Mouse (Mus musculus): ENCODE results near the gene Prodh2. TPM values are rescaled to one million over a fixed set of nuclear protein-coding genes. Genes with fewer than 3 reads are reported as not detected.
"Not testable (repeated sequence)": the region's sequence is repeated elsewhere in the genome, so short reads cannot be mapped to it uniquely, and the experiment has no call there.

Gene Prodh2
- polyA plus RNA-seq, 1 experiment from 2014 or later: not detected

DNA sequence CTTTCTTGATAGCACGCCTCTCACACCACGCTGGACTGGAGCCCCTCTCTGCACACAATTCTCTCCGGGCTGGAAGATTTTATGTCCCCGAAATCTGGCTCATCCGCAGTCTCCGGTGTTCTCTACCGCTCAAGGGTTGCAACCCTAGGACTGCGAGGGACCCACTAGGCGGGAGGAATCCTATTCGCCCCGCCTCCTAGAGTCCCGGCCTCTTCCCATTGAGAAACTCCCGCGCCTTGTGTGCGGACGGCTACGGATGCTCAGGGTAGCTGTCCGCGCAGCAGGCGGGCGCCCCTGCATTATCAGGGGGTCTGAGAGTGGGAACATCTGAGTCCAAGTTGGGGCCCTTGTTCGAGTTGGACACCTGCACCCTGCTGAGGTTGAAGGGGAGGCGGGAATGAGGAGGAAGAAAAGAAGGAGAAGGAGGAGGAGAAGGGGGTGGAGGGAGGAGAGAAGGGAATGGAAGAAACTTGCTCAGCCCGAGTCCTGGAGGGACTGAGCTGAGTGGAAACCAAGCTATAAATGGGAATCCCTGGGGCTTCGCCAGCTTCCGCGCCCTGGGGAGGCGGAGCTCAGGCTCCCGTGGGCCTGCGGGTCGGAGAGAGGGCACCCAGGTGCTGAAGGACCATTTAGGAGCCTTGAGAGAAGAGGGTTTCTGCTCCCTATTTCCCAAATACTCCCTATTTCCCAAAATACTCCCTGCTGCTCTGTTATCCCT lies 36.4 kb upstream of the Prodh2 start:
- Histone ChIP-seq H3K9me3 (ENCODE audit: control insufficient read depth, low read length) (0 out of 2 replicates have a peak, but pooled peaks cover 2% of the 10 kb centered on the region), H3K27ac (ENCODE audit: low read length) (no peak overlapping the region), H3K27me3 (replicated peaks; ENCODE audit: control insufficient read depth, insufficient read depth, low read length) (peaks cover 75% of the 10 kb centered on the region), H3K9ac (replicated peaks; ENCODE audit: low read depth, low read length) (no peak overlapping the region), H3K36me3 (ENCODE audit: control insufficient read depth, insufficient read depth) (no peaks in the 10 kb centered on the region), H3K4me3 (replicated peaks; ENCODE audit: low read length) (peak overlapping the region; percentile 7), H3K4me2 (ENCODE audit: low read length) (peak overlapping the region; percentile 42), H3K4me1 (replicated peaks; ENCODE audit: control insufficient read depth, insufficient read depth, low read length) (peaks cover 13% of the 10 kb centered on the region)
- under 1% methylated on average over 31 of the region's 31 CpGs for WGBS
- peak; percentile 31; the same call in 1 of the 2 replicates for ATAC-seq

DNA sequence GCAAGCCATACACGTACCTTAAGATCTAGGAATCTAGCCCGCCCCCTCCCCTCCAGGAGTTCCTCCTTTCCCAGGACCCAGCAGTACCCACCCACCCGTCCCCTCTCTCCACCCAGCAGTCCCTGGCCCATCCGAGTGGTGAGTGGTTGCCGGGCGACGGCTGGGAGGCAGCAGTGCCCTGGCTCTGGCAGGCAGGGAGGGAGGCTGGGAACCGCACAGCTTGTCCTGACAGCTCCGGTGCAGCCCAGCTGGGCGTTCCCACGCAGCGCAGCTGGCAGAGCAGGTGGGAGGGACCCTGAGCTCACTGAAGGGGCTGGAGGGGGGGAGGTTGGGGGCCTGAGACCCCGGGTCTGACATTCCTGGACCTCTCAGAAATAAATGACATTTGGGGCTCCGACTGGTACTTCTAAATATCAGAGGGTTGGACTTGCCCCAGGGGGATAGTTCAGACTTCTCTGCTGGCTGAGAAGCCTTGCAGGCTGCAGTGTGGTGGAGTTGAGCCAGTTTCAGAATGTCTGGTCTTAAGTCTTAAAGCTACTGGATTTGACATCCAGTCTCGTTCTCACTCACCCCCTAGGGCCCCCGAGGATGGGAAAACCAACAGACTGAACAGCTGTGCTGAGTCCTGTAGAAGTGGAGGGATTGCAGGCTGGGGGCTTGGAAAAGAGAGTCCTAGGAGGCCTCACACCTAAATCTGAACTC lies 35.6 kb upstream of the Prodh2 start, which contains the start of the genes Kirrel2 and Nphs1:
TSS of gene Kirrel2 (minus strand) at position 62 of the 702 bp plus-strand sequence.
TSS of gene Nphs1 (plus strand) at position 687 of the 702 bp plus-strand sequence.
- Histone ChIP-seq H3K4me1 (replicated peaks; ENCODE audit: control insufficient read depth, insufficient read depth, low read length) (peaks cover 13% of the 10 kb centered on the region), H3K4me2 (ENCODE audit: low read length) (peak within 1 kb of the TSS; percentile 42), H3K27ac (ENCODE audit: low read length) (no peak within 1 kb of the TSS), H3K9ac (replicated peaks; ENCODE audit: low read depth, low read length) (no peak within 1 kb of the TSS), H3K4me3 (replicated peaks; ENCODE audit: low read length) (peak within 1 kb of the TSS; percentile 7), H3K9me3 (ENCODE audit: control insufficient read depth, low read length) (0 out of 2 replicates have a peak, but pooled peaks cover 2% of the 10 kb centered on the region), H3K36me3 (ENCODE audit: control insufficient read depth, insufficient read depth) (no peaks in the 10 kb centered on the region), H3K27me3 (replicated peaks; ENCODE audit: control insufficient read depth, insufficient read depth, low read length) (peaks cover 74% of the 10 kb centered on the region)
- peak; percentile 89 for ATAC-seq
- 1% methylated on average over 16 of the region's 16 CpGs for WGBS

DNA sequence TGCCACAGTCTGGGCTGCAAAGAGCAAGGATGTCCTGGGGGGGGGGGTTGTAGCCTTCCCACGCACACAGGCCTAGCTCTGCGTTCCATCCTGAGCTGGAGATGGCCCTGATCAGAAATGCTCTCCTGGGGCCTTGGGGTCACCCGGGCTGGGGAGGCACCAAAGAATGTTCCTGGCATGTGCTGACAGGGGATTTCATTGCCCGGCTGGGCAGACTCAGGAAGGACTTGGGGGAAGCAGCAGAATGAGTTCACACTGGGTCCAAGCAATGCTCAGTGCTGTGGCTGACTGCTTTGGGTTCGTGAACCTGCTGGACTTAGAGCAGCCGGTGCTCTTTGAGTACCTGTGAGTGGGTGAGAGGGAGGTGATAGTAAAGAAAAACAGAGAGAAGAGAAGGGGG lies 33.9 kb upstream of the Prodh2 start:
- Histone ChIP-seq H3K4me2 (ENCODE audit: low read length) (no peak overlapping the region), H3K27me3 (replicated peaks; ENCODE audit: control insufficient read depth, insufficient read depth, low read length) (peaks cover 68% of the 10 kb centered on the region), H3K4me3 (replicated peaks; ENCODE audit: low read length) (no peak overlapping the region), H3K36me3 (ENCODE audit: control insufficient read depth, insufficient read depth) (no peaks in the 10 kb centered on the region), H3K9ac (replicated peaks; ENCODE audit: low read depth, low read length) (no peak overlapping the region), H3K4me1 (replicated peaks; ENCODE audit: control insufficient read depth, insufficient read depth, low read length) (peaks cover 13% of the 10 kb centered on the region), H3K9me3 (ENCODE audit: control insufficient read depth, low read length) (0 out of 2 replicates have a peak, but pooled peaks cover 2% of the 10 kb centered on the region), H3K27ac (ENCODE audit: low read length) (no peak overlapping the region)
- no peak for ATAC-seq
- 31% methylated on average over 6 of the region's 6 CpGs for WGBS

DNA sequence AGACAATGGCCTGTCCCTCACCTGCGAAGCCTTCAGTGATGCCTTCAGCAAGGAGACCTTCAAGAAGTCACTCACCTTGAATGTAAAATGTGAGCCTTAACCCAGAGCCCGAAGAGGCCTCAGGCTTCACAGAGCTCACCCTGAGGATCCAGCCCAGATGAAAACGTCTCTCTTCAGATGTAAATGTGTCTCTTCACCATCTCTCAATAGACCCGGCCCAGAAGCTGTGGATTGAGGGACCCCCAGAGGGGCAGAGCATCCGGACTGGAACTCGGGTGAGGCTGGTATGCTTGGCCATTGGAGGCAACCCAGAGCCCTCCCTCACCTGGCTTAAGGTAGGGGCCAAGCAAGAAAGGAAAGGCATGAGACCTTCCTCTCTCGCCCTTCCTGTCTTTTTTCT lies 29.9 kb upstream of the Prodh2 start:
- Histone ChIP-seq H3K4me3 (replicated peaks; ENCODE audit: low read length) (no peak overlapping the region), H3K4me1 (replicated peaks; ENCODE audit: control insufficient read depth, insufficient read depth, low read length) (no peaks in the 10 kb centered on the region), H3K27me3 (replicated peaks; ENCODE audit: control insufficient read depth, insufficient read depth, low read length) (peaks cover 80% of the 10 kb centered on the region), H3K4me2 (ENCODE audit: low read length) (no peak overlapping the region), H3K27ac (ENCODE audit: low read length) (no peak overlapping the region), H3K9me3 (ENCODE audit: control insufficient read depth, low read length) (no peaks in the 10 kb centered on the region), H3K36me3 (ENCODE audit: control insufficient read depth, insufficient read depth) (no peaks in the 10 kb centered on the region), H3K9ac (replicated peaks; ENCODE audit: low read depth, low read length) (no peak overlapping the region)
- no peak for ATAC-seq
- 22% methylated on average over 7 of the region's 7 CpGs for WGBS

DNA sequence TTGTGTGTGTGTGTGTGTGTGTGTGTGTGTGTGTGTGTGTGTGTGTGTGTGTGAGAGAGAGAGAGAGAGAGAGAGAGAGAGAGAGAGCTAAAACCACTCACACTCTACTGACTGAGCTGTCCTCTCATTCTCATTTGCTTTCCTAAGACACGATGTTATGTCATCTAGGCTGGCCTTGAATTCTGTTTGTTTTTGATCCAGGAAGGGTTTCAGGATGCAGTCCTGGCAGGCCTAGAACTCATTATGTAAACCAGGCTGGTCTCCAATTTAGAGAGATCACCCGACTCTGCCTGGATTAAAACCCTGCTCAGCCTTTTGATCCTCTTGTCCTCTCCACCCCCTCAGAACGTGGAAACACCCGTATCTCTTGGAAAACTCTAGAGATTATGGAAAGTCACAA lies 29.4 kb upstream of the Prodh2 start:
- H3K27ac ChIP-seq (ENCODE audit: low read length): no peak overlapping the region
- H3K27me3 ChIP-seq (replicated peaks; ENCODE audit: control insufficient read depth, insufficient read depth, low read length): peaks cover 77% of the 10 kb centered on the region
- H3K4me1 ChIP-seq (replicated peaks; ENCODE audit: control insufficient read depth, insufficient read depth, low read length): no peaks in the 10 kb centered on the region
- no peaks in the 10 kb centered on the region for H3K9me3 ChIP-seq (ENCODE audit: control insufficient read depth, low read length)
- H3K4me2 ChIP-seq (ENCODE audit: low read length): no peak overlapping the region
- no peak for ATAC-seq
- no peak overlapping the region for H3K9ac ChIP-seq (replicated peaks; ENCODE audit: low read depth, low read length)
- WGBS: 14% methylated on average over 4 of the region's 4 CpGs
- H3K36me3 ChIP-seq (ENCODE audit: control insufficient read depth, insufficient read depth): no peaks in the 10 kb centered on the region
- no peak overlapping the region for H3K4me3 ChIP-seq (replicated peaks; ENCODE audit: low read length)

DNA sequence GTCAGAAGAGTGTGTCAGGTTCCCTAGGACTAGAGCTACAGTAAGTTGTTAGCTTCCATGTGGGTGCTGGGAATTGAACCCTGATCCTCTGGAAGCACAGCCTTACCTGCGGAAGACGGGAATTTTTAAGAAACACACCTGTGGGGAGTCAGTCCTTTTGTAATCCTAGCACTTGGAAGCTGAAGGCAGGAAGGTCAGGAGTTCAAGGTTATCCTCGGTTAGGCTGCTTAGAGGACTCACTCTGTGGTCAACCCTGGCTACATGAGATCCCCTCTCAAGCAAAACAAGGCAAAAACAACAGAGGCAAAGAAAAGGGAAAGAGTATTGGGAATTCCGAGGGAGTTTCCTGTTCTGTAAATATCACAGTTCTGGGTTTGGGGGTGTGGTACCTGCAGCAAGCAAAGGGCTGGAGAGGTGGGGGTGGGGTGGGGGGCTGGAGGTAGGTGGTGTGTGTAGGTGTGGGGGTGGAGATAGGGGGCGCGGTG lies 28.6 kb upstream of the Prodh2 start:
- no peak overlapping the region for H3K9ac ChIP-seq (replicated peaks; ENCODE audit: low read depth, low read length)
- no peak overlapping the region for H3K4me2 ChIP-seq (ENCODE audit: low read length)
- no peak for ATAC-seq
- H3K4me1 ChIP-seq (replicated peaks; ENCODE audit: control insufficient read depth, insufficient read depth, low read length): no peaks in the 10 kb centered on the region
- no peak overlapping the region for H3K4me3 ChIP-seq (replicated peaks; ENCODE audit: low read length)
- 8% methylated on average over 6 of the region's 6 CpGs for WGBS
- no peaks in the 10 kb centered on the region for H3K36me3 ChIP-seq (ENCODE audit: control insufficient read depth, insufficient read depth)
- H3K9me3 ChIP-seq (ENCODE audit: control insufficient read depth, low read length): no peaks in the 10 kb centered on the region
- peaks cover 71% of the 10 kb centered on the region for H3K27me3 ChIP-seq (replicated peaks; ENCODE audit: control insufficient read depth, insufficient read depth, low read length)
- H3K27ac ChIP-seq (ENCODE audit: low read length): no peak overlapping the region

DNA sequence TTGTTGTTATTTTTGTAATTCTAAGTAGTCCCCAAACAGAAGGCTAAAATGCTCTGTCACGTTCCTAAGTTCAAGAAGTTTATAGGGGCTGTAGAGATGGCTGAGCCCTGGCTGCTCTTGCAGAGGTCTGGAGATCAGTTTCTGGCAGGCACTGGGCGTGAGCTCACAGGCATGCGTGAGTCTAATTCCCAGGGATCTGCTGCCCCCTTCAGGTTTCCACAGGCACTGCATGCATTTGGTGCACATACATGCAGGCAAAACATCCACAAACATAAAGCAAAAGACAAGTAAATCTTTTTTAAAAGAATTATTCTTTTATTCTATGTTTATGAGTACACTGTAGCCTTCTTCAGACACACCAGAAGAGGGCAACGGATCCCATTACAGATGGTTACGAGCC lies 21.0 kb upstream of the Prodh2 start:
- ATAC-seq: no peak
- 47% methylated on average over 5 of the region's 5 CpGs for WGBS
- no peaks in the 10 kb centered on the region for H3K9me3 ChIP-seq (ENCODE audit: control insufficient read depth, low read length)

DNA sequence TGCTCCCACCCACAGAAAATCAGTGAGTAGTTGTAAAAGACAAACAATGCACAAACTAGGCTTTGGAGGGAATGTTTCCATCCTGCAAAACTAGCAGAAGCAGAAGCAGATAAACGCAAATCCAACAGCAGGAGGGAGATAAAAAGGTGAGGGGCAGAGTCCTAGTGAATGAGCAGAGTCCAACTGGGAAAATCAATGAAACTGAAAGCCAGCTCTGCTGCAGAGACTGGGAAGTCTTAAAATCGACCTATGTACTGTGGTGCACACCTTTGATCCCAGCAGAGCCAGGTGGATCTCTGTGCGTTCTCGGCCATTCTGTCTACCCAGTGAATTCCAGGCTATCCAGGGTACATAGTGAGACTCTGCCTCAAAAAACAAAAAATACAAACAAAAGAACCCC lies 18.4 kb upstream of the Prodh2 start:
- Histone ChIP-seq H3K4me2 (ENCODE audit: low read length) (no peak overlapping the region), H3K36me3 (ENCODE audit: control insufficient read depth, insufficient read depth) (no peaks in the 10 kb centered on the region), H3K27me3 (replicated peaks; ENCODE audit: control insufficient read depth, insufficient read depth, low read length) (no peaks in the 10 kb centered on the region), H3K4me3 (replicated peaks; ENCODE audit: low read length) (no peak overlapping the region), H3K4me1 (replicated peaks; ENCODE audit: control insufficient read depth, insufficient read depth, low read length) (peaks cover 7% of the 10 kb centered on the region; the same call in 1 of the 2 replicates), H3K27ac (ENCODE audit: low read length) (no peak overlapping the region), H3K9me3 (ENCODE audit: control insufficient read depth, low read length) (no peaks in the 10 kb centered on the region), H3K9ac (replicated peaks; ENCODE audit: low read depth, low read length) (no peak overlapping the region)
- WGBS: 72% methylated on average over 4 of the region's 4 CpGs
- no peak for ATAC-seq

More for the DNA sequence above, 21.0 kb upstream of the Prodh2 start:
- H3K4me3 ChIP-seq (replicated peaks; ENCODE audit: low read length): no peak overlapping the region
- H3K4me1 ChIP-seq (replicated peaks; ENCODE audit: control insufficient read depth, insufficient read depth, low read length): peaks cover under 1% of the 10 kb centered on the region; the same call in 1 of the 2 replicates
- peaks cover 9% of the 10 kb centered on the region for H3K27me3 ChIP-seq (replicated peaks; ENCODE audit: control insufficient read depth, insufficient read depth, low read length)
- no peak overlapping the region for H3K27ac ChIP-seq (ENCODE audit: low read length)
- no peak overlapping the region for H3K9ac ChIP-seq (replicated peaks; ENCODE audit: low read depth, low read length)
- H3K4me2 ChIP-seq (ENCODE audit: low read length): no peak overlapping the region
- H3K36me3 ChIP-seq (ENCODE audit: control insufficient read depth, insufficient read depth): no peaks in the 10 kb centered on the region

DNA sequence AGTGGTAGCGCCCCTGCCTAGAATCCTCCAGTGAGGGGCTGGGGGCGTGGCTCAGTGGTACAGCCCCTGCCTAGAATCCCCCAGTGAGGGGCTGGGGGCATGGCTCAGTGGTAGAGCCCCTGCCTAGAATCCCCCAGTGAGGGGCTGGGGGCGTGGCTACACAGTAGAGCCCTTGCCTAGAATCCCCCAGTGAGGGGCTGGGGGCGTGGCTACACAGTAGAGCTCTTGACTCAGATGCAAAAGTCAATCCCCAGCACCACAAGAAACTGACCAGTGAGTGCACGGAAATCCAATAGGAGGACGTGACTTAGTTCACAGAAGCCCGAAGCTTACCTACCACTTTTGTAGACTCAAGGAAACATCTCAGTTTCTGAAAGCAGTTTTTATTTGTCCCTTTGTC lies 17.3 kb upstream of the Prodh2 start:
- not testable (repeated sequence) for H3K4me3 ChIP-seq (replicated peaks; ENCODE audit: low read length); ATAC-seq

More for the DNA sequence above, 17.3 kb upstream of the Prodh2 start:
- H3K4me1 ChIP-seq (replicated peaks; ENCODE audit: control insufficient read depth, insufficient read depth, low read length); H3K9me3 ChIP-seq (ENCODE audit: control insufficient read depth, low read length); H3K4me2 ChIP-seq (ENCODE audit: low read length); H3K27me3 ChIP-seq (replicated peaks; ENCODE audit: control insufficient read depth, insufficient read depth, low read length); H3K27ac ChIP-seq (ENCODE audit: low read length); H3K9ac ChIP-seq (replicated peaks; ENCODE audit: low read depth, low read length); H3K36me3 ChIP-seq (ENCODE audit: control insufficient read depth, insufficient read depth): not testable (repeated sequence)
- WGBS: 87% methylated on average over 7 of the region's 7 CpGs
